Mouse (Mus musculus): ENCODE measurements at regions not wholly inside any gene's neighbourhood (a gene's known extent, or its start where the extent isn't known, plus 50 kb on each side); places are given as distances from the start of the nearest gene placed in this dataset.

DNA sequence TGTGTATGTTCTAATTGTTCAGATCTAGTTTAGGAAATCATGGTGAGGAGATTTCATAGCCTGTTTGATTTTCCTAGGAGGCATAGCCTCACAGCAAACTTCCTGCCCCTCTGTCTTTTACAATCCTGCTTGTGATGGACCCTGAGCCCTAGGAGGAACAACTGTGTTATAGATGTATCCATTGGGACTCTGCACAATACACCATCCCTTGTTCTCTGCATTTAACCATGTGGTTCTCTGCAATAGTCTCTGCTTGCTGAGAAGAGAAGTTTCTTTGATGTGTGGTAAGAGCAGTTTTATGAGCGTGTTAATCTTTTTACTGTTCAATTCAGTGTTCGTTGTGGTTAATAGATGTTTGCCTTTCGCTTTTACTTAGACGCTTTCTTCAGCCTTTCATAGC lies 95.9 kb upstream of the Slc13a1 start:
- no peak for DNase-seq (ENCODE audit: low spot score)

GRCm38 (mm10) chr6:24262578-24262977 lies 94.7 kb upstream of the Slc13a1 start:
- no peak for DNase-seq (ENCODE audit: low spot score)

- DNase-seq (ENCODE audit: low spot score) = no peak
These were observed 77.7 kb upstream of the Slc13a1 start for GRCm38 (mm10) chr6:24245591-24245990.

DNA sequence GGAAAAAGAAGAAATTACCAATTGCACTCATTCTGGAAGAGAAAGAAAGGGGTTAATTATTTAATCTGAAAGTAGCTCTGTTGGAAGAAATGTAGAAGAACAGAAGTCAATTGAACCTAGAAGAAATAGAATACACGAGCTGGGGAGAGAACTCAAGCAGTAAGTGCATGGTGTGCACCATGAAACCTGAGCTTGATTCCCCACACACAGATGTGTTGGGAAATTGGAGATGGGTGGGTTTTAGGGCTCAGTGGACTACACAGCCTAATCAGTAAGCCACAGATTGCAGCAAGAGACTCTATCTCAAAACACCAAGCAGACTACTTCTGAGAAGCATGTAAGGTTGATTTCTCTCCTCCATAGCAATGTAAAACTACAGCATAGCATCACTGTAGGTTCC lies 70.6 kb upstream of the Slc13a1 start:
- DNase-seq (ENCODE audit: low spot score) = no peak

GRCm38 (mm10) chr6:24238054-24238453 lies 70.2 kb upstream of the Slc13a1 start:
- no peak for DNase-seq (ENCODE audit: low spot score)

DNA sequence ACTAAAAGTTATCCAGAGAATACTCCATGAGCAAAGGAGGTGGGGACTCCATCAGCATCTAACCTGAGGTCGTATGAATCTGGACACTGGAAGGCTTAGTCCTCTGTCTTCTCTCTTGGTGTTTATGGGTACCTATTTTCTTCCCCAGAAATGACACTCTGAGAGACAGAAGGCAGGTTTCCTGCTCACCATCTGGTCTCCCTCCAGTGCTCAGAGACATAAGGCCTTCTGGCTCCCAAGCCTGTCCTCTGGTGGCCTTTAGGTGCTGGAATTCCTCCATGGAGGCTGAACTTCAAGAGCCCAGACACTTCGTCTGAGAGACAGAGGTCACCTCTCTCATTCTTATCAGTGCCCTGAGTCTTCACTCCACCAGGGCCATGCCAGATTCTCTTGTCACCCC lies 65.7 kb upstream of the Slc13a1 start:
- no peak for DNase-seq (ENCODE audit: low spot score)

GRCm38 (mm10) chr6:24220589-24220988 lies 52.7 kb upstream of the Slc13a1 start:
- DNase-seq (ENCODE audit: low spot score) = no peak

DNA sequence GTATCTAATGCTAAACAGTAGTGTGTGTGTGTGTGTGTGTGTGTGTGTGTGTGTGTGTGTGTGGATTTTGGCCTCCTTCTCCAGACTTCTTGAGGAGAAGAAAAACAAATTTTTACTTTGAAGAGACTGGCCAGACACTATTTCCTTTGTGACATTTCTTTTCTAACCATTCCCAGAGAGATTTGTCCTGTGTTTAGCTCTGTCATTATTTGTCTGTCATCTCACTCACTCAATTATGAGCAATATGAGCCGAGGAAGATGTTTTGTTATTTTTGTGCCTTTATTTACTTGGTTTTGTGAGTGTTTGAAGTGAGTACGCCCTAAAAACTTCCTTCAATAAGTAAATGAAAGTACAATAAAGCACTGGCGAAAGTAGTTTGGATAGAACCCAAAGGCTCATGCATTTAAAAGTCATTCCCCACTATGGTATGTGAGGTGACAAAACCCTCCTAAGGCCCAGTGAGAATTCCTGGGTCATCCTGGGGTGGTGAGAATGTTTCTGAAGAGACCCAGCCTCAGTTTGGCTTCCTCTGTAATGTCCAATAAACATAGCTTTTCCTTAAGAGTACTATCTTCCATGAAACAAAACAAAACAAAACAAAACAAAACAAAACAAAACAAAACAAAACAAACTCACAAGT lies 52.1 kb upstream of the Slc13a1 start:
- no peak for DNase-seq (ENCODE audit: low spot score)

Measured in ovary, adult 18-20 months (tissue).